Mouse (Mus musculus): ENCODE results near the gene Tnfsf11.

Tnfsf11 gene

GRCm38 (mm10) chr14:78287906-78288800 lies 19.7 kb downstream of the Tnfsf11 start:
- DNase-seq (ENCODE audit: inconsistent ontology term), result peak; percentile 9

GRCm38 (mm10) chr14:78286011-78286548 lies 21.8 kb downstream of the Tnfsf11 start:
- no peak for DNase-seq (ENCODE audit: inconsistent ontology term)

DNA sequence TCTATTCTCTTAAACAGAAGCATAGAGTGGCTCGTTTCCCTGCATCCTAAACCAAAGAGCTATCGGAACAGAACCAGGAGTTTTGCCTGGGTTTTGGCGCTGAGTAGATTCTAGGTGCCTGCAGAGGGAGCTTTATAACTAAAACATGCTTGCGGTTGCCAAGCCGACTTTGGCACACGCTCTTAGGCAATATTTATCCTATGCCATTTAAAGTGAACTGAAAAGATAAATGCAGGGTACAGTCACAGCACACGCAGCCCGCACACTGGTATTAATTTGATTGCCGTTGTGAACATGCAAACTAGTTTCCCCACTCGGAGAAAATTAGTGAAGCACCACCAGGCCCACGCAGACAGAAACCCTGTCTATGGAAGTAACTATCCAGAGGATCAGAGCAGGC lies 25.4 kb downstream of the Tnfsf11 start:
- no peak for DNase-seq (ENCODE audit: inconsistent ontology term)

DNA sequence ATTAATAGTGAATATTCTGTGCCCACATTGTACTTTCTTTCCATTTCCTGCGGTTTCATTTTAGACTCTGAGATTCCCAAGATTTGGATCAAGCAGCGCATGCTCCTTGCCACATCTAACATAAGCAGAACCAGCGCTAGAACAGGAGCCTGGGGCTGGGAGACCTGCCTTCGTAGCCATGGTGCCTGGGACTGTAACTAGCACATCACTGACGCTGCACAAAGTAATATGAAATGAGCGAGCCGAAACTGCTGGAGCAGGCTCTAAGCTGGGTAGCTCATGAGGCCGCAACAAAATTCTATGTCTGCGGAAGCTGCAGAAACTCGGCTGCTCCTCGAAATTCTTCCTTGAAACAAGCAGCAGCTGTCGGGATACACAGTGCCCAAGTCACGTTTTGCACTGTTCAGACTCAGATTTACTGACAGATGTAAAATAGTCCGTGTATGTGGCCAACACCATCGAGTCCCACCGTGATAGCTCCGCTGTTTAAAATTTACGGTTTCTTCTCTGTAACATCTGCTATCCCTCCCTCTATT lies 31.4 kb downstream of the Tnfsf11 start:
- no peak for DNase-seq (ENCODE audit: inconsistent ontology term)

- no peak for DNase-seq (ENCODE audit: inconsistent ontology term)
These were observed 33.0 kb downstream of the Tnfsf11 start for GRCm38 (mm10) chr14:78274851-78275250.

DNA sequence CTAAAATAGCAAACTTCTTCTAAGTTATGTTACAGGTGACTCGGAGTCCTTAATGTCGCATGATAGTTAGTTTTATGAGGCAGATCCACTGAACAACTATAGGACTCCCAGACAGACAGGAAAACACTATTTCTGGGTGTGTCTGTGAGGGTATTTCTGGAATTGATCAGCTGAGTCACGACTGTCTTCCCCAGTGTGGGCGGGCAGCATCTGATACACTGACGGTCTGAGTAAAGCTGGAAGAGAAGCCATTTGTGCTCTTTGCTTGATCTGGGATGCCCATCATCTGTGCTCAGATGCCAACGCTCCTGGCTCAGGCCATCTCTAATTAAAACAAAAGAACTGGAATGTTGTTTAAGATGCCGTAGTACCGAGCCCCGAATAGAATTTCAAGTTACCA lies 33.7 kb downstream of the Tnfsf11 start:
- no peak for DNase-seq (ENCODE audit: inconsistent ontology term)

DNA sequence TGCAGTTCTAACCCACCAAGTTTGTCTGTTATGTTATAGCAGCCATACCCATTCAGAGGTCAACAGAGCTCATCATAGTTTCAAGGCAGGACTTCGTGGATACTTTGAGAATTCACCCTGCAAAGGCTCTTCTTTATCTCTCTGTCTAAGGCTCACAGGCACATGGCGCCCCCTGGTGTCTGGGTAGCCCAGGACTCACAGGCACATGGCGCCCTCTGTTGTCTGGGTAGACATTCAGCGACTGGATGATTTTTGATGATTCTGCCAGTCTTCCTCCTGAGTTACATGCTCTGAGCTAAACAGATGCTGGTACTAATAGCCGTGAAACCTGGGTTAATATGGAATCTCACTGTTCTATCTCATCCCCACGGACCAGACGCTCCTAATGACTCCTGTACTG lies 34.3 kb downstream of the Tnfsf11 start:
- no peak for DNase-seq (ENCODE audit: inconsistent ontology term)

DNA sequence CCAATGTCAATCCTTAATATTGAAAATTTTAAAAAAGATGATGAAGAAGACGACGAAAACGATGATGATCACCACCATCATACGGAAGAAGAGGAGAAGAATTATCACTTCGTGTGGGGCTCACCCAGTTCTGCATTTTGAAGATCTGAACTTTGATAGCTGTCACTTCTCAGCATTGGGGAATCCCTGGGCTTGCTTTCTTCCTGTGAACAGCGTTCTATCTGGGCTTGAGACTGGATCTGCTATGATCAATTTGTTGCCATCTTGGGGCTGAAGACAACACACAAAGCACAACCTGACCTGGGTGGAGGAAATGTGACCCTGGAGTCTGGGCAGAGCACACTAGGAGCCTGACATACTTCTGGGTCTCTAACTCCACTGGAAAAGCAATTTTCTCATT lies 43.0 kb downstream of the Tnfsf11 start:
- DNase-seq (ENCODE audit: inconsistent ontology term), result no peak

DNA sequence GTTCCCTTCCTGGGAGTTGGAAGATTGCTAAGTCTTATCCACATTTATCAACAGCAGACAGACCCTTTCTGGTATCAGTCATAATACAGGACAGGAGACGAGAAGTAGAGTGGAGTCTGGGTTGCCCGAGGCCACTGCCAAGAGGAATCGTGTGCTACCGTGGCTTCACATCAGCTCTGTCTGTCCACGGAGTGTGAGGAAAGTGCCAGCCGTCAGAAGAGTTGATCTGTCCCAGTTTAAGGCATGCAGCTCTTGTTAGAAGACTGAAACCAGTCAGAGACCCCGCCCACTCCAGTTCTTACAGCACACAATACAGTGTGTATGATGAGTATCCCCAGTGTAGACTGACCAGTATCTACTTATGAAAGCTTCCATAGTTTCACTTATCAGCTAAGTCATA lies 45.2 kb downstream of the Tnfsf11 start:
- DNase-seq (ENCODE audit: inconsistent ontology term), result no peak

DNA sequence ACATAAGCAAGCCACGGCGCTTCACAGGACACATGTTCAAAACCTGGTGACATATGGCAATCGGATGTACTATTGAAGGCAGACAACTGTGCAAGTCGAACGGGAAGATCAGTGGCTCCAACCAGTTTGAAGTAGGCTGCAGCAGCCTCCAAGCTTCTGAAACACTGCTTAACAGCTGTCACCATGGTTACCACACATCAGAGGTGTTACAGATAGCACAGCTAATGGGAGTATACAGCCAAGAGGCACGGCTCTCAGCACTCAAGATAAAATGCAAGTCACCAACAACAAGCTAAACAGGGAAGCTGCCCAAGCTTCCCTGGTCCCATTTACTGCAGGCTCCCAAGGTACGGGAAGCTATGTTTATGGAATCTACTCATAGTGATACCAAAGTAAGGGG lies 46.6 kb downstream of the Tnfsf11 start:
- DNase-seq (ENCODE audit: inconsistent ontology term), result no peak

DNA sequence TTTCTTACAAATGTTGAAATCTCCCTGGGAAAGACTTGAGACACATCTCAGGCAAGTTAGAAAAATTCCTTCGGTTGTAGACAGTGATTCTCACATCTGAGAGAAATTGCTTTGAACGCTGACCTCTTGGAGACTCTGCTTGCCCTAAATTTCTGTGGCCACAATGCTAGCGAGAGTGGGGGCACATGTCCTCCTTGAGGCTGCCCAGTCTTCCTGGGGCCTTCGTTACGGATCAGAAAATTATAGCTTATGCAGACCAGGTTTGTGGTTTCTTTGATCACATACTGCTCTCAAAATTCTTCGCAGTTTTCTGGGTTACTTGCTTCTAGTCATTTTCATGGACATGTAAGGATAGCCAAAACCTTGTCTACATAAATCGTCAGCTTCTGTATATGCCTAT lies 53.8 kb downstream of the Tnfsf11 start:
- DNase-seq (ENCODE audit: inconsistent ontology term), result no peak

DNA sequence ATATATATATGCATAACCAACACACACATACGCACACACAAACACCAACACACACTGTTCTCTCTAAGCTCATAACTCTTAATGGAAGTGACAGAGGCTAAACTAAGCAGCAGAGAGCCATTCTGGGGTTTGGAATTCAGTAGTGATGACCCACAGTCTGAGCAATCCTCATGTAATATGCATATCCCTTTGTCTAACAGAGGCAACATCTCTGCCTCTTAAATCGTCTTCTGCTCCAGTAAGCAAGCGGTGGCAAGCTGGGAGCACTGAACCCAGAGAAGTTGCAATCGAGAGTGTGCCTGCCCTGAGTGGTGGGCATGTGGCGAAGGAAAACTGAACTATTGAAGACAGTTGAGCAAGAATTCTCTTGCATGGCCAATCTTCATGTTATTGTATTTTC lies 61.2 kb downstream of the Tnfsf11 start:
- DNase-seq (ENCODE audit: inconsistent ontology term), result peak; percentile 11

GRCm38 (mm10) chr14:78244811-78245210 lies 63.0 kb downstream of the Tnfsf11 start:
- peak; percentile 60 for DNase-seq (ENCODE audit: inconsistent ontology term)

DNA sequence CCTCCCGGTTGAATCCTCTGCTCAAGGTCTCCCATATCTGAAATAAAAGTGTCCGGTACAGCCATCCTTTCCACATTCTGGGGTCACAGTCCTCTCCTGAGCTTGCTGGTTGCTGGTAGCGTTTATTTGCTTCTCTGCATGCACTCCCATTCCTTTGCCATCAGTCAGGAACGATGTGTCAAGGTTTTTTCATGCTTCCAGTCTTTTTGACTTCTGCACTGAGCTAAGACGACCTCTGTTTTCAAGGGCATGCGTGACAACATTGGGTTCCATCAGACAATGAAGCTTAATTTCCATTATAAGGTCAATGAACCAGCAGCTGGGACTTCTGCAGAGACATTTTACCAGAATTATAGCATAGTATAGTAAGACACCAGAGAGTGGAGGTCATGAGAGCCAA lies 68.5 kb downstream of the Tnfsf11 start:
- DNase-seq (ENCODE audit: inconsistent ontology term), result no peak

DNA sequence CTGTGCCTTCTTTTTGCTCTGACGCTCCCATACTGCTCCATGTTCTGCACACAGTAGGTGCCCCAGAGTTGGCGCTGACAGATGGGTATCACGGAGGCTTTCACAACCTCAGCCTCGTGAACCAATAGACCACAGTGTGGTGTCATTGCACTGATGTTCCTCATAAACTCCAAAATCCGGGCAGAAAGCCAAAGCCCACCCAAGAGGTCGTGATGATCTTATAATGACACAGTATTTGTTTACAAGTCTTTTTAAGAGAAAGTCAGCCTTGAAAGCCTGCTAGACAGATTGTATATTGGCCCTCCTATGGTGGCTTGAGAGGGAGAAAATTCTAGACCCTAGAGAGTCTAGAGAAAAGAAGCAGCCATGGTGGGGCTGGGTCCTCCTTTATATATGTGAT lies 70.6 kb downstream of the Tnfsf11 start:
- no peak for DNase-seq (ENCODE audit: inconsistent ontology term)

DNA sequence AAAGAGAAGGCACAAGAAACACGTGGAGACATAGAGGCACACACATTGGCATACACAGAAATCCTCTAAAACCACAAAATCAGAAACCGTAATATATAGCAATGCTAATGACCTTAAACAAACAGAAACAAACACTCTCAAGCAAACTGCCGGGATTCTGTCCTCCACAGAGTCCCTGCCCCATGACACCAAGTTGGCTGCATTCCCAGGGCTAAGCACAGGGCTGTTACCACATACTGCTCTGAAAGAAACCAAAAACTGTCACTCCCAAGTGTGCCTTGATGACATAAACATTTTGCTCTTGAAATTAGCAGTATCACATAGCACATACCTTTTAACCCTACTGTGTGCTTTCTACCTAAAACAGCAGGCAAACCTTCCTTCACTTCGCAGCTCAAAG lies 71.7 kb downstream of the Tnfsf11 start:
- DNase-seq (ENCODE audit: inconsistent ontology term), result peak; percentile 11

- no peak for DNase-seq (ENCODE audit: inconsistent ontology term)
These were observed 72.5 kb downstream of the Tnfsf11 start for GRCm38 (mm10) chr14:78235296-78235695.

GRCm38 (mm10) chr14:78229012-78229411 lies 78.8 kb downstream of the Tnfsf11 start:
- DNase-seq (ENCODE audit: inconsistent ontology term), result no peak

All from Muller cell, postnatal 12 days (primary cell).